Mouse (Mus musculus) brain, embryonic 14.5 days (tissue): ENCODE data around the gene Pdss2. TPM values are rescaled to one million over a fixed set of nuclear protein-coding genes. Genes with fewer than 3 reads are reported as not detected.
"Not testable (repeated sequence)": the region's sequence is repeated elsewhere in the genome, so short reads cannot be mapped to it uniquely, and the experiment has no call there.

Experiments
- DNase-seq: peaks from one replicate; pipeline ENCODE4 v3.0.0-alpha.2; 2011; ENCODE audit warnings: low read depth
- CTCF ChIP-seq: fragments of 200-500 bp; IDR thresholded peaks from 2 replicates; pipeline ENCODE4 v1.5.1; 2012; ENCODE audit warnings: inconsistent platforms, mild to moderate bottlenecking, moderate library complexity, borderline replicate concordance; ENCODE audit not compliant: insufficient read depth, insufficient read length; ENCODE audit errors: extremely low read depth
- POLR2A ChIP-seq: fragments of 200-500 bp; IDR thresholded peaks from 2 replicates; pipeline ENCODE4 v1.6.1; 2012; ENCODE audit warnings: mild to moderate bottlenecking, inconsistent platforms, borderline replicate concordance; ENCODE audit not compliant: poor library complexity, insufficient read depth, insufficient read length, severe bottlenecking; ENCODE audit errors: extremely low read depth
- polyA plus RNA-seq: library from polyadenylated mRNA; depleted of rRNA; stranded (reverse); fragments of >200 nt; gene quantifications from 2 replicates; pipeline ENCODE4 v1.2.3, GENCODE M21; 2012

Pdss2 gene
- polyA plus RNA-seq, 1 experiment = 12.6 TPM

DNA sequence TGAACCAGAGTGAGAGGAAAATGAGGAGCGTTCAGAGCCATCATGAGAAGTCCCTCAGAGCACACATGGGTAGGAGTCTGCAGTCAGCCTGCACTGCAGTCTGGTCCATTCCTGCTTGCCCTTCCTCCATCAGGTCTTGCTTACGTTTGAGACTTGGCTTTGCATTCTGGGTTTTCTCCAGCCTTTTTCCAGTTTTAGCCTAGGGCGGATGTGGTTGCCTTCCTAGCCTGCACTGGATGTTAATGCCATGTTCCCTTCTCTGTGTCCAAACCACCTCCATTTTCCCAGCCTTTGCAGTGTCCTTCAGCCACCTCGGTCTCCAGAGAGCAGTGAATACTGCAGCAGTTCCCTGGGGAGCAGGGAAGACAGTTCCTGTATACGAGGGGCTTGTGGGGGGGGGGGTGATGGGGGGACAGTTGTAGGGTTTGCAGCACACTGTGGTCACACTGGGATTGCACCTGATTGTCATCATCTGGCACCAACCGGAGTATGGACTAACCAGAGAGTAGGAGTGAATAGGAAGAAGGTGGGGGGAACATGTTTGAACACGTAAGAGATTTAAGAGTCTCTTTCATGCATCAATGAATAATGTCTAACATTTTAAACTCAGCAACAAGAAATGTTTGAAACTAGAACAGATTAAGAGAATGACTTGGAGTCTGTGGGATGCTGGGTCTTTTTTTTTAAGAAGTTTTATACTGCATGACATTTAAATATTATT, 178.5 kb downstream of the Pdss2 start:
- TF ChIP-seq CTCF (no peak), POLR2A (no peak)
- DNase-seq = no peak

DNA sequence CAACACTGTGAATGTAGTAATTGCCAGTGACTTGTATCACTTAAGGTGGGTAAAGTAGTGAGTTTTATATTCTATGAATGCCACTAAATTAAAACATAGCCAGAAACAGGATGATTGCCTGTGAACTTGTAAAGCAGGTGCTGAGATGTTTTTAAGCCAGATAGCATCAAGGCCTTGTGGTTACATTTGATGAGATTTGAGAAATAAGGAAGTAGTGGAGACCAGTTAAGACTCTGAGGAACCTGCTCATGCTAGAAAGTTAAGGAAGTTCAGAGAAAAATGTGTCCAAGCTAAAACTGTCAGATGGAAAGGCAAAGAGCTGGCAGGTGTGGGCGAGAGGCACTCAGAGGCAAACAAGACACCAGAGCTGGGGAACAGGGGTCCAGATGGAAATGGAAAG, 184.8 kb downstream of the Pdss2 start:
- no peak for DNase-seq
- TF ChIP-seq CTCF = no peak
- TF ChIP-seq POLR2A = no peak

DNA sequence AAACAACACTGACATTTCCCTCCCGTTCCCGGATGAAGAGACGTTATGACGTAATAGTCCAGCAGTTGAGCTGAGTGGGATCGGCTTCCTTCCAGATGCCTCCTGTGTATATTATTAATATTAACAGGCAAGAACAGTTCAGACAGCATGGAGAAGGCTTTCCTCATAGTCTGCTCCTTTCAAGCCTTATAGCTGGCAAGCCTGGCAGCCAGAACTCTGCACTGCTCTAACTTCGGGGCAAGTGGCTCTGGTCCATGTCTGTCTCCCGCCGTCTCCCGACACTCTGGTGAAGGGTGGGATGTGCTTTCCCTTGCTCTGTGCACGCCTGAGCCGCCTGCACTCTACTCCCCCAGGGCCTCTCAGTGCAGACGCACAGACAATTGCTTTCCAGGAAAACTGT, 185.6 kb downstream of the Pdss2 start:
- DNase-seq = no peak
- TF ChIP-seq POLR2A = no peak
- TF ChIP-seq CTCF = no peak

- no peak for TF ChIP-seq POLR2A
- no peak for TF ChIP-seq CTCF
- peak; percentile 65 for DNase-seq
Observed at GRCm38 (mm10) chr10:43409506-43410230, 188.4 kb downstream of the Pdss2 start.

DNA sequence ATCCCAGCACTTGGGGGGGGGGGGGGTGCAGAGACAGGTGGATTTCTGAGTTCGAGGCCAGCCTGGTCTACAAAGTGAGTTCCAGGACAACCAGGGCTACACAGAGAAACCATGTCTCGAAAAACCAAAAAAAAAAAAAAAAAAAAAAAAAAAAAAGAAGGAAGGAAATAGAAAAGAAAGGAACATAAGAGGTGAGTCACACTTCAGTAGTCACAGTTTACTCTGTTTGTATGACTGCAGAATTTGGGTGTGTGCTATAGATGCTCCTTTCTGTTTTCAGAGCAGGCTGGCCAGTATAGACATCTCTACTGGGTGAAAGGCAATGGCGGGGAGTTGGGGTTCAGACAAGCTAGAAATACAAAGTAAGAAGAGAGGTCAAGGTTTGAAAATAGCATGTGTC, 189.9 kb downstream of the Pdss2 start:
- DNase-seq = not testable (repeated sequence)

- no peak for TF ChIP-seq POLR2A
- TF ChIP-seq CTCF = no peak
Observed at GRCm38 (mm10) chr10:43417346-43417745, 196.1 kb downstream of the Pdss2 start.

GRCm38 (mm10) chr10:43420660-43421413, 199.6 kb downstream of the Pdss2 start:
- DNase-seq = peak; percentile 70
- TF ChIP-seq POLR2A = no peak
- no peak for TF ChIP-seq CTCF

More at GRCm38 (mm10) chr10:43417346-43417745, 196.1 kb downstream of the Pdss2 start:
- no peak for DNase-seq

- TF ChIP-seq POLR2A = no peak
- peak; percentile 54 for DNase-seq
Observed at GRCm38 (mm10) chr10:43422061-43422770, 200.9 kb downstream of the Pdss2 start.

DNA sequence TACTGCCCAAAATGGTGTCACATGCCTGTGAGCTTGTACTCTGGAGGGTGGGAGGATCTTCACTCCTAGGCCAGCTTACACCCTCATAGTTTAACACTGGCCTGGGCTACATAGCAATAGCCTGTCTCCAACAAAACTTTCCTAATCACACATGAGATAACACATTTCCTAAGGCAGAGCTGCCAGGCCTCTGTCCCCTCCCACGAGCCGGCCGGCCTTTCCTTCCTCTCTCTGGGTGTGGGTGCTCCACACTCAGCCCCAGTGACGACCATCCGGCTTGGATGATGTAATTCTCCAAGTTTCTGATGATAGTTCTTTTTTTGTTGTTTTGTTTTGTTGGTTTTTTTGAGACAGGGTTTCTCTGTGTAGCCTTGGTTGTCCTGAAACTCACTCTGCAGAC, 203.3 kb downstream of the Pdss2 start:
- TF ChIP-seq CTCF (no peak), POLR2A (no peak)
- no peak for DNase-seq

DNA sequence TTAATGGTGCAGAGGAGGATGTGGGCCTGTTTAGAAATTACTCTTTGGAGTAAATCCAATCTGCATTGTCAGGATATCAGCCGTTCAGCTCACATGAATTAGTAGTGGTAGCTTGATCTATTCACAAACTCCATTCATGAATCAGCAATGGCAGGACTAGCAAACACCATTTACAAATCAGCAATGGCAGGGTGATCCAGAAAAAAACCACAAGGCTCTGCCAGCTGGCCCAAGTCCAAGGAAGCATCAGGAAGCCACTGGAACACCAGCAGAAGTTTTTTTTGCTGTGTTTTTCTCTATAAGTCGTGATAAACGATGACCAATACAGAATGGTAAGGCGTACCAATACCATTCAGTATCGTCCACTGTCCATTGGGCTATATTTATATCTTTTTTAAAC, 209.3 kb downstream of the Pdss2 start:
- TF ChIP-seq POLR2A (no peak), CTCF (no peak)
- peak; percentile 60 for DNase-seq

DNA sequence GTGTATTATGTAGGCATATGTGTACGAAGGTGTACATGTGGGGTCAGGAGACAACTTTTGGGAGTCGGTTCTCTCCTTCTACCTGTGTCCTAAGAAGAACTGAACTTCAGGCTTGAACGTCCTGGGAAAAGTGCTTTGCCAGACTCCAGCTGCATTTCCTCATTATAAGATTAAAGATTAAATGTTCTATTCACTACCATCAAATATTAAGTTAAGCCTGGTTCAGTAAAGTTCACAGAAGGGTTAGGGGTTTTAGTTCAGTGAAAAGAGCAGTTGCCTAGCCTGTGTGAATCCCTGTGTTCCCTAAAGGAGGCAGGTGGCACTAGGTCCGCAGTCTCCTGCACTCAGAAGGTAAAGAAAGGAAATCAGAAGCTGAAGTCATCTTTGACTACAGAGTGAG, 213.0 kb downstream of the Pdss2 start:
- no peak for DNase-seq
- TF ChIP-seq POLR2A (no peak), CTCF (no peak)
